Mouse (Mus musculus): ENCODE data around the gene Cd69.

The Cd69 gene

DNA sequence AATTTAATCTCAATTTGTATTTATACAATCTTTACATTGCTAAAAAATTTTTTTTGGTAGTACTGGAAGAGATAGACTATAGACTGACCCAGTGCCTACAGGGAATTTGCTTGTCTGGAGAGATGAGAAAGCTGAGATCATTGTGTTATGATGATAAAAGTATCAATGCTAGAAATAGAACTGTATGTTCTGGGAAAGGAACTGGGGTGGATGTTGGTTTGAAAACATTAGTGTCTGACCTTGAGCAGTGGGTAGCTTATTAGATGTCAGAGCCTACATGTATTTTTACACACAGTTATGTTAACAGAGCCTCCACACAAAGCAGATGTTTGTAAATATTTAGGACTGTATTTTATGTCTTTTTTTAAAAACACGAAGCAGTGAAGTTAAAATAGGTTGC, 51.1 kb downstream of the Cd69 start:
- DNase-seq (ENCODE audit: low spot score), result no peak

DNA sequence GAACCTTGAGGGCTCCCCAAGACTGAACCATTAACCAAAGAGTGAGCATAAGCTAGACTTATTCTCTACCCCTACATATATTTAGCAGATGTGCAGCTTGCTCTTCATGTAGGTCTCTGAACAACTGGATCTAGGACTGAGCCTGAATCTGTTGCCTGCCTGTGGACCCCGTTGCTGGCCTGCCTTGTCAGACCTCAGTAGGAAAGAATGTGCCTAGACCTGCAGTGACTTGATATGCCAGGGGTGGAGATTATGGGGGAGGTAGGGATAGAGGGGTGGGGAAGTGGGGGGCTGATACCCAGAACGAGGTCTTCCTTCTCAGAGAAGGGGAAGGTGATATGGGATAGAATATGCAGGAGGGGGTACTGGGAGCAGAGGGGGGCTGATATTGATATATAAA, 51.6 kb downstream of the Cd69 start:
- DNase-seq (ENCODE audit: low spot score), result no peak

DNA sequence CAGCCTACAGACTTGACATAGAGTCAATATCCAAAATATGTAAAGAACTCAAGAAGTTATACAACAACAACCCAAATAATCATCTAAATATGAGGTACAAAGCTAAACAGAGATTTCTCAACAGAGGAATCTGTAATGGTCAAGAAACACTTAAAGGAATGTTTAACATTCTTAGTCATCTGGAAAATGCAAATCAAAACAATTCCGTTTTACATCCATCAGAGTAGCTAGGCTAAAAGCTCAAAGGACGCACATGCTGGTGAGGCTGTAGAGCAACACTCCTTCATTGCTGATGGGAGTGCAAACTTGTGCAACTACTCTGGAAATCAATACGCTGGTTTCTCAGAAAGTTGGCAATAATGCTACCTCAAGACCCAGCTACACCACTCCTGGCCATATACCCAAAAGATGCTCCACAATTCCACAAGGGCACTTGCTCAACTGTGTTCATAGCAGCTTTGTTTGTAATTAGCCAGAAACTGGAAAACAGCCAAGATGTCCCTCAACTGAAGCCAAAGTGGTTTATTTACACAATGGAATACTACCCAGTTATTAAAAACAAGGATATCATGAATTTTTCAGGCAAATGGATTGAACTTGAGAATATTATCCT, 52.9 kb downstream of the Cd69 start:
- DNase-seq (ENCODE audit: low spot score), result no peak

DNA sequence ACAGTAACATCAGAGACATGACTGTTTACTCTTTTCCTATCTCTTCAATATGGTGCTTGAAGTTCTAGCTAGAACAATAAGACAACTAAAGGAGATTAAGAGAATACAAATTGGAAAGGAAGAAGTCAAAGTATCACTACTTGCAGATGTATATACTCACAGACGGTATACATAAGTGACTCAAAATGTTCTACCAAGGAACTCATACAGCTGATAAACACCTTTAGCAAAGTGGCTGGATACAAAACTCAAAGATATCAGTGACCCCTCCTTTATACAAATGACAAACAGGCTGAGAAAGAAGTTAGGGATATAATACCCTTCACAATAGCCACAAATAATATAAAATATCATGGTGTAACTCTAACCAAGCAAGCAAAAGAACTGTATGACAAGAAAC, 54.2 kb downstream of the Cd69 start:
- no peak for DNase-seq (ENCODE audit: low spot score)

DNA sequence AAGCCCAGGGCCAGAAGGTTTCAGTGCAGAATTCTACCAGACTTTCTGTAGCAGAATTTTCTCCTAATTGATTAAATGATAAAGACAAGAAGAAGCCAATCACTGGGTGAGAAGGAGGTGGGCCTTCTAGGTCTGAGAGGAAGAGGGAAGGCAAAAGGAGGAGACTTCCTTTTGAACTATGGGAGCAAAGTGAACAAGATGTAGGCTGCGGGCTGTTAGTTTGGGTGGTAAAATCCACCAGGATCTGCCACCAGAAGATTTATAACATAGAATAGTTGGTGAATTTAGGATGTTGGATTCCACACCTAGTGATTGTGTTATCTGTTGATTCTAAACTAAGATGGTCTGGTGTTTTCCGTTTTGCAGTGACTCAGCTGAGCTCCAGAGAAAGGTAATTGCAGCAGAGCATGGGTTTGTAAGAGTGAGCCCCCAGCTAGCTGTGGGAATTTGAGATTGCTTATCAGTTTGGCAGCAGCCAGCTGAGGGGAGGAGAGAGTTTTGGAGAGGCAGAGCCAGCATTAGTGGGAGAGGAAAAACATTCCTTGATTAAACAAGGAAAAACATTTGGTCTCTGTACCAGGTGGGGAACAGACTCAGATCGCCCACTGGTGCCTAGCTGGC, 55.2 kb downstream of the Cd69 start:
- no peak for DNase-seq (ENCODE audit: low spot score)

DNA sequence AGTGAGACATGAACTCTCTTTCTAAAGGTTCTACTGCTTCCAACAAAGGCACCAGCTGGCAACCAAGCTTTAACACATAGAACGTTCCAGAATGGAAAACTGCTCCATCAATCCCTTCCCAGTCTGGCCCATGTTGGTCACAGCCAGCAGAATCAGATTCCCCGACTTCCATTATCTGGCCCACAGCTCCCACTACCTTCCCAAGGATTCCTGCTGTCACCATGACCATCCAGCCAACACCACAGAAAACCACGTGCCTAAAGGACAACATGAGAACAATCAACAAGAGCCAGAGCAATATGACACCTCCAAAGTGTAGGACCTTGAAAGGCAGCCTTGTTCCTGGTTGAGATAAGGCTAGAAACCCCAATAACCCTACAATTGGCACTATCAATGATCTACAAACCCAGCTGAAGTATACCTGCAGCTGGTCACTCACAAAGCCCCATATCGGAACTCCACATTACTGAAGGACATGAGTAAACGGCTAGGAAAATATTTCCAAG, 57.0 kb downstream of the Cd69 start:
- DNase-seq (ENCODE audit: low spot score), result no peak
